Mouse (Mus musculus): ENCODE data around the gene Sept1. TPM values are rescaled to one million over a fixed set of nuclear protein-coding genes. Genes with fewer than 3 reads are reported as not detected.
A peak's percentile ranks its signal among the peaks of the same experiment; 100 is the strongest.
"Not testable (repeated sequence)": the region's sequence is repeated elsewhere in the genome, so short reads cannot be mapped to it uniquely, and the experiment has no call there.

The Sept1 gene
- total RNA-seq, 2 experiments from 2014 or later = 5.9 to 7.9 TPM

DNA sequence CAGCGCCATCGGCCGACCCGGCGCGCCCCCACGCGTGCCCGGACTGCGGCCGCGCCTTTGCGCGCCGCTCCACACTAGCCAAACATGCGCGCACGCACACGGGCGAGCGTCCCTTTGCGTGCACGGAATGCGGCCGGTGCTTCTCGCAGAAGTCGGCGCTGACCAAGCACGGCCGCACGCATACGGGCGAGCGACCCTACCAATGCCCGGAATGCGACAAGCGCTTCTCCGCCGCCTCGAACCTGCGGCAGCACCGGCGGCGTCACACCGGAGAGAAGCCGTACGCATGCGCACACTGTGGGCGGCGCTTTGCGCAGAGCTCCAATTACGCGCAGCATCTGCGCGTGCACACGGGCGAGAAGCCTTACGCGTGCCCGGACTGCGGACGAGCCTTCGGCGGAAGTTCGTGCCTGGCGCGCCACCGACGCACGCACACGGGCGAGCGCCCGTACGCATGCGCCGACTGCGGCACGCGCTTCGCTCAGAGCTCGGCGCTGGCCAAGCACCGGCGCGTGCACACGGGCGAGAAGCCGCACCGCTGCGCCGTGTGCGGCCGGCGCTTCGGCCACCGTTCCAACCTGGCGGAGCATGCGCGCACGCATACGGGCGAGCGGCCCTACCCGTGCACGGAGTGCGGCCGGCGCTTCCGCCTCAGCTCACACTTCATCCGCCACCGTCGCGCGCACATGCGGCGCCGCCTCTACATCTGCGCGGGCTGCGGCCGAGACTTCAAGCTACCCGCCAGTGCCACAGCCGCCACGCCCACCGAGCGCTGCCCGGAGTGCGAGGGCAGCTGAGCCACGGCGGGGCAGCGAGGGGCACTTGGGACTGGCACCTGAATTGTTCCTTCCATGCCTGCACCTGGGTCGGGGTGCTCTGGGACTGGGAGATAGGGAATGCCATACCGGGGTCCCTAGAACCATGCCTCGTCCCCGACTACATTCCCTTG is 21.2 kb upstream of the Sept1 start:
- peak; percentile 95 to 96 for DNase-seq (ENCODE audit: low spot score in 2 of 2)

DNA sequence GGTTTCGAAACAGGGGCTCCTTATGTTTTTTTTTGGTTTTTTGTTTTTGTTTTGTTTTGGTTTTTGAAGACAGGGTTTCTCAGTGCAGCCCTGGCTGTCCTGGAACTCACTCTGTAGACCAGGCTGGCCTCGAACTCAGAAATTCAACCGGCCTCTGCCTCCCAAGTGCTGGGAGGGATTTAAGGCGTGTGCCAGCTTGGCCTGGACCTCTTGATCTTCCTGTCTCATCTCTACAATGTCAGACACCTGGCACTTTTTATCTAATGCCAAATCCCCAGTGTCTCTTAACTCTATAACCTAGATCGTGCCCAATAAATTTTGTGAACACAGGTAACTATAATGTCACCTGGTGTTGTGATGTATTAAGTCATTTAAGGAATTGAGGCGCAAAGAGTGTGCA is 20.4 kb upstream of the Sept1 start:
- no peak for DNase-seq (ENCODE audit: low spot score in 2 of 2)

DNA sequence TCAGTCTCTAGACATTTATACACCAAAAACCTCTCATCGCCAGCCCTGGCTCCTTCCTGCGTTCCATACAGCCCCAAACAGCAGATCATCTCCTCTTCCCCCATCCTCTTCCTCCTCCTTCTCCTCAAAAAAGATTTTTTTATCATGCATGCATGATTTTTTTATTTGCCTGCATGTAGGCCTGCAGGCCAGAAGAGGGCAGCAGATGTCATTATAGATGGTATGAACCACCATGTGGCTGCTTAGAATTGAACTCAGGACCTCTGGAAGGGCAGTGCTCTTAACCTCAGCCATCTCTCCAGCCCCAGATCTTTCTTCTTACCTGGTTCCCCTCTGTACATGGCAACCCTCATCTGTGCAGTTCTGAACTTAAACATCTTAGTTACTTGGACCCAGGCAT is 19.5 kb upstream of the Sept1 start:
- no peak for DNase-seq (ENCODE audit: low spot score in 2 of 2)

DNA sequence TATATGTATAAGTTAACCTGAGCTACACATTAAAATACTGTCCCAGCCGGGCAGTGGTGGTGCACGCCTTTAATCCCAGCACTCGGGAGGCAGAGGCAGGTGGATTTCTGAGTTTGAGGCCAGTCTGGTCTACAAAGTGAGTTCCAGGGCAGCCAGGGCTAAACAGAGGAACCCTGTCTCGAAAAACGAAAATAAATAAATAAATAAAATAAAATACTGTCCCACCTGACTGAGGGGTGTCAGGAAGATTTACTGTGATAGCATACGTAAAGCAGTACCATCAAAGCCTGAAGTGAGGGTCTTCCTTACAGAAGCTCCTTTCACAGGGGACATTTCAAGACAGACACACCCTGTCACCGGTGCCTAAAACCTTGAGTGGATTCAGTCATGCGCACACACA is 17.6 kb upstream of the Sept1 start:
- not testable (repeated sequence) for DNase-seq (ENCODE audit: low spot score in 2 of 2)

DNA sequence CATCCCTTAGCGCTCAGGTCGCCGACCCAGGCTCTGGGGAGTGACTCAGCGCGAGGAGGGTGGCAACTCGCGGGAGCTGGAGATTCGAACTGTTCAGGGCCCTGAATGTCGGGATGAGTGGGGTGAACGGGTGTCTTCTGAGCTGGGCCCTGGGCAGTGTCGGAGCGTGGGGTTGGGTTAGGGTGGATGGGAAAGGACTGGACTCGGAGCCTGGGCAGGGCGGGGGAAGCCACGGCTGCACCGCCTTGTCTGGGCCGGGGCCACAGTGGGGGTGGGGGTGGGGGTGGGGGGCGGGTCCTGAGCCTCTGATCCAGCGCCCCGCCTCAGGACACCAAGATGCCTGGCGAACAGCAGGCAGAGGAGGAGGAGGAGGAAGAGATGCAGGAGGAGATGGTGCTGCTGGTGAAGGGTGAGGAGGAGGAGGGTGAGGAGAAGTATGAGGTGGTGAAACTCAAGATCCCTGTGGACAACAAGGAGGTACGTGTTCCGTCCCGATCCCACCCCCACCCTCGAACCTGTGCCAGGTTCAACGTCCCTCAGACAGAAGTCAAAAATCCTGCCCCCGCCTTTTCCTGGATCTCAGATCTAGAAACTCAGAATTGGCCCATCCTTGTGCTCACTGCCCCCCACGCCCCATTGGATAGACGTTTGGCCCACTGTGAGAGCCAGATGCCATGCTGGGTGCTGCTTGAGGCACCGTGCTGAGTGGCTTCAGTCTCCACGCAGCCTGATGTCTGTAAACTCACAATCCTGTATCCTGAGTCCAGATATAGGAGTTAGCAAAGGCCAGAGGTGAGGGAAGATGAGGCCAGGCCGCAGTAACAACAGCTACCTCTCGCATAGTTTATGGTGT is 12.0 kb upstream of the Sept1 start:
- no peak for DNase-seq (ENCODE audit: low spot score in 2 of 2)

DNA sequence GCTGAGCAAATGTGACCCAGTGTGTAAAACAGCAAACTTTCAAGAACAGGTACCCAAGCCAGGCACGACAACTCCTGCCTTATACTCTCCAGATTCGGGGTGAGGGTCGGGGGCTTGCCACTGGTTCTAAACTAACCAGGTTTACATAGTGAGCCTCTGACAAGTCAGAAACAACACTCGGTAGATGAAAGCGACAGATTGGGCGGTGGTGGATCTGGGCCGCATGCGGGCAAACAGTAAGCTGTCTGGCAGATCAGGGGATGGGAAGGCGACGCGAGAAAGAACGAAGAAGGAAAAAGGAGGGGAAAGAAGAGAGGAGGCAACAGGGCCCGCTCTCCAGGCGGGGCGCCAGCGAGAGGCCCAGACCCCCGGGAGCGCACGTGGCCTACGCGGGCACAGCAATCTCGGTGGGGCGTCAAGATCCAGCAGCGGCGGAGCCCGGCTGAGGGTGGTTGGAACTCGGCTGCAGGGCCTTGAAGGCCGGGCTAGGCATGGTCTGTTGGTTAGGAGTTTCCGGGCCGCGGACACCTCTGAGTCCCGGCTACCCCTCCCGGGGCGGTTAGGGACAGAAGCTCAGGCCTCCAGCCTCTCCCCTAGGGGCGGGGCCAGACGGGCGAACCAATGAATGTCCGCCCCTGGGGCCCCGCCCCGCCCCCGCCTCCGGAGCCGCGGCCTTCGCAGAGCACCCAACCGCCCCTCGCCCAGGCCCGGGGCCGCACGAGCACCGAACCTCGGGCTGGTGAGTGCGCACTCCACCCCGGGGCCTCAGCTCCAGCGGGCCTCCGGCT is 11.1 kb upstream of the Sept1 start, which contains the start of gene Zfp771:
Gene Zfp771, plus strand, starts transcription at position 405 of the 788 bp plus-strand sequence.
- peak; percentile 88 to 94 for DNase-seq (ENCODE audit: low spot score in 2 of 2)

DNA sequence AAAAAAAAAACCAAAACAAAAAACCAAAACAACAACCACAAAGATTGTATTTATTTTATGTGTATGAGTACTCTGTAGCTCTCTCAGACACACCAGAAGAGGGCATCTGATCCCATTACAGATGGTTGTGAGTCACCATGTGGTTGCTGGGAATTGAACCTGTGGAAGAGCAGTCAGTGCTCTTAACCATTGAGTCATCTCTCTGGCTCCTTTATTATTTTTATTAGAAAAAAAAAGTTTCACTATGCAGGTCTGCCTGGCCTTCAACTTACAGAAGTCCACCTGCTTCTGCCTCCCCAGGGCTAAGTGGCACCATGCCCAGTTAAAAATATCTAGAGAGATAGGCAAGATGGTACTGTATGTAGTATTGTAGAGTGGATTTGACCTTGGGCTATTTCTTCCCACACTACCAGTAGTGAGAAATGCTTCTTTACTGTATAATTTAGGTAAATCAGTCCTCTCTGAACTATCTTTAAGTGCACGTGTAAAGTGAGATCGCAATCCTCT is 10.5 kb upstream of the Sept1 start:
- no peak for DNase-seq (ENCODE audit: low spot score in 2 of 2)

DNA sequence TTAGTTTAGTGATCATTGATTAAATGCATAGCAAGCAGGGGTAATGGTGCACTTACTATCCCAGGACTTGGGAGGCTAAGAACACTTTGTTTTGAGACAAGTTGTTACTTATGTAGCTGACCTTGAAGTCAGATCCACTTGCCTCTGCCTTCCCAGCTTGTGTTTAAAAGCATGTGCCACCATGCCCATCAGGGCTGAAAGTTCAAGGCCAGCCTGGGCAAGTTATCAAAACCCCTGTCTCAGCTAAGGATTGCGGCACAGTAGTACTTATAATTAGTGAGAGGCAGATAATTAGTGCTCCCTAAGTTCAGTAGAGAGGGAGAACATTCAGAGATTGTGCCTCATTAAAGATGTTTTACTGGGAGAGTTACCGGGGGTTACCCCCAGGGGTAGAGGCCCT is 1.8 kb upstream of the Sept1 start:
- no peak for DNase-seq (ENCODE audit: low spot score in 2 of 2)

DNA sequence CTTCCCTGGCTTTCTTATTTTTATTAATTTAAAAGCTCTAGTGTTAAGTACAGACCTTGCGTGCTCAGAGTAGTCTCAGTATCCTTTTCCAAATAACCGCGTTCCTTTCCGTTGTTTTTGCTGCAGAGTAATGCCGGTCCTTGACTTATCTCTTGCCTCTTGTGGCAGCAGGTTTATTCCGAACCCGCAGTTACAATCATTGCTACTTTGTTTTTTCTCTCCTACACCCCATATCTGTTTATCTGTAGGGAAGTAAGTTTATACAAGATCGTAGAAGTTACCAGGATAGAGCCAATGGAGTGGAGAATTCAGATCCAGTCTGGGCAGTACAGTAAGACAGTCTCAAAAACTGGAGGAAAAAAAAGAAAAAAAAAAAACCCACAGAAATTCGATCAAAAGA is 835 bp upstream of the Sept1 start:
- no peak for DNase-seq (ENCODE audit: low spot score in 2 of 2)

DNA sequence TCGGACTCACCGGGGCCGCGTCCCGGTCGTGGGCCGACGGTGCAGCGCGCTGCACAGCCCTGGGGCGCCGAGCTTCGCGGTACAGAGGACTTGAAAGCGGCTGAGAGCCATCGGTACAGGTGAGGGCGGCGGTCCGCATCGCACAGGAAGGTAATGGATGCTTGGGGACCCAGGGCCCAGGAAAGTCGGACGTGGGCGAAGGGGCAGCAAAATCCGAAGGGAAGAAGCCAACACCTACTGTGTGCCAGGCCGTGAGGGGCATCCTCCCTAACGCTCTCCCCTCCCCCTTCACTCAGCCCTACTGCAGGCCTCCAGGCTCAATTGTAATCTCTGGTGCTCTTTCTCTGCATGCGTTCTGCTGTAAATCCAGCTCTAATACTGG is 429 bp upstream of the Sept1 start:
- peak in 1 of 2 experiments; percentile 39 for DNase-seq (ENCODE audit: low spot score in 2 of 2)

DNA sequence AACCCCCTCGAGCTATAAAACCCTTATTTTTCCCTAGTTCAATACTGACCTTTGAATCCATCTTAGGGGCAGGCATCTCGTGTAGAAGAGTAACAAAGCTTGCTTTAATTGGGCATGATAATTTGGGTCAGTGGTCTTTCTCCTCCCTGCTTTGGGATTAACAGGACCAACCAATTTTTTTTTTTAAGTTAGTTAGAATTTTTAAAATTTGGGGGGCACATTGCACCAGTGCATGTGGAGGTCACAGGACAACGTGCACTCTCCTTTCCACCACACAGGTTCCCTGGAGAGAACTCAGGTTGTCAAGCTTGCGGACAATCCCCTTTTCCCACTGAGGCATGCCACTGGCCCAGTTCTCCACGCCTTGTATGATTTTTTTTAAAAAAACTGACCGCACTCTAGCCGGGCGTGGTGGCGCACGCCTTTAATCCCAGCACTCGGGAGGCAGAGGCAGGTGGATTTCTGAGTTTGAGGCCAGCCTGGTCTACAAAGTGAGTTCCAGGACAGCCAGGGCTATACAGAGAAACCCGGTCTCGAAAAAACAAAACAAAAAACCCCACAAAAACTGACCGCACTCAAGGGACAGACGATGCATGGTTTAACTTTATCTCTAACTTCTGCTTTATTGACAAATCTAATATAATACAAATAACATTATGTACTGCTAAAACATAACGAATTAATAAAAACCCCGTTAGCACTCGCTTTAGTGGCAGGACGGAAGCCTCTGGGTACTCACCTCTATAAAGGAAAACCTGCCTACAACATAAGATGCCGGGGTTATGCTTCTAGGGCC is 906 bp downstream of the Sept1 start:
- DNase-seq (ENCODE audit: low spot score in 2 of 2) = no peak

DNA sequence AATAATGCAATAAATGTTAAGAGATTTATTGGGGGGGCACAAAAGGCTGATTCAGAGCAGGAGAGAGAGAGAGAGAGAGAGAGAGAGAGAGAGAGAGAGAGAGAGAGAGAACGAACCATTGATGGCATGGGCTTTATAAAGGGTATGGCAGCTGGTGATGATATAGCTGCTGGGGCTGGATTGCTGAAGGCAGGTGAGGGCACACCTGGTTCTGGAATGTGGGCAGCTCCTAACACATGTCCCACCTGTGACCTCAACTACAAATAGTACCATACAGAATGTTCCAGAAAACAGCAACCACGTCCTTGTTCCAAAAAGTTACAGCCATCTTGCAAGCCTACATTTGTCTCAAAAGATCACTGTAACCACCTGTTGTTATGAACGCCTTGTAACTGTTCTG is 1.6 kb downstream of the Sept1 start:
- DNase-seq (ENCODE audit: low spot score in 2 of 2) = no peak

DNA sequence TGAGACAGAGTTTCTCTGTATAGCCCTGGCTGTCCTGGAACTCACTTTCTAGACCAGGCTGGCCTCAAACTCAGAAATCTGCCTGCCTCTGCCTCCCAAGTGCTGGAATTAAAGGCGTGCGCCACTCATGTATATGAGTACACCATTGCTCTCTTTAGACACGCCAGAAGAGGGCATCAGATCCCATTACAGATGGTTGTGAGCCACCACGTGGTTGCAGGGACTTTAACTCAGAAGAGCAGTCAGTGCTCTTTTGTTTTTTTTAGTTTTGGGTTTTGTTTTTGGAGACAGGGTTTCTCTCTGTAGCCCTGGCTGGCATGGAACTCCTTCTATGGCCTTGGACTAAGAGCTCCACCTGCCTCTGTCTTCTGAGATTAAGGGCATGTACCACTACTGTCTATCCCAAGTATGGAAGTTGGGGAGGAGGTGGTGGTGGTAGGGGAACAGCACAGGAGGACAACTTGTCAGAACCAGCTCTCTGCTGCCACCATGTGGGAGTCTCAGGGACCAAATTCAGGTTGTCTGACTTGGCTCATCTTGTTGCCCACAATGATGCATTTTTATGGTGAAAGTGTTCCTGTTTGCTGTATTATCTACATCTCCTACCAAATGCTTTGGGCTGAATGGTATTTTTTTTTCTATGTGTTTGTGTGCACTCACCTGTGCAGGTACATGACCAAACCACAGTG is 4.2 kb downstream of the Sept1 start:
- peak; percentile 71 to 87 for DNase-seq (ENCODE audit: low spot score in 2 of 2)

DNA sequence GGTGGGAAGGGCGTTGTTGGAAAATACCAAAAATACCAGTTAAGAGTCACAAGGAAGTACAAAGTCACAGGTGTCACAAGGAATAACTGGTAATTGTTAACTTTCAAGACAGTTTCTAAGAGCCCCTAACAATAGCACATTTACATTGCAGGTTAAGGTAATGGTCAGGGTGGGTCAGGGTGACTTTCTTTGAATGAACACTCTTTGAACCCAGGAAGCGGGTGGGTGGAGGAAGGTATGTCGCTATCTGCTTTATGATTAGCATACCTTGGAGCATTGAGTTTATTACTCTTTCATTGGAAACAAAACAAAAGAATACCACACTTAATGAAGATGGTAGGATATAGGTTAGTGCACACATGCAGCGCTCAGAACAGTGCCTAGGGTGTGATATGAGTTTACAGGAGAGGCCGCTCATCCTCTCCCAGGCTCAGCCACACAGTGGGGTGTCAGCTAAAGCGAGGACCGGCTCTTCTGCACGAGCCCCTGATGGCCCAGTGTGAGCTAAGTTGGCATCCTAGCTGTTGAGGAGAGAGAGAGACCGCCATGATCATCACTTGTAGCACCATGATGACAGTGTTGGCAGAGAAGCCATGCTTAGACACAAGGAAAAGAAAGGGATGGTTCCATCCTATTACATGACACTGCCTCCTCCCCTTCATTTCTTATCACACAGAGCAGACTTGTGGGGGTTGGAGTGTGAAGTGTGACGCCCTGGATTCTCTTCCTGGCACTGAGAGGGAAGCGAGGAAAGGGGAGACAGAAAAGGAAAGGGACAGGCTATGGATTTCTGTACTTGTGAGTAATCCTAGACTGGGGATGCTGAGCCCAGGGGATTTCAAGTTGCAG is 7.6 kb downstream of the Sept1 start:
- DNase-seq (ENCODE audit: low spot score in 2 of 2) = no peak

DNA sequence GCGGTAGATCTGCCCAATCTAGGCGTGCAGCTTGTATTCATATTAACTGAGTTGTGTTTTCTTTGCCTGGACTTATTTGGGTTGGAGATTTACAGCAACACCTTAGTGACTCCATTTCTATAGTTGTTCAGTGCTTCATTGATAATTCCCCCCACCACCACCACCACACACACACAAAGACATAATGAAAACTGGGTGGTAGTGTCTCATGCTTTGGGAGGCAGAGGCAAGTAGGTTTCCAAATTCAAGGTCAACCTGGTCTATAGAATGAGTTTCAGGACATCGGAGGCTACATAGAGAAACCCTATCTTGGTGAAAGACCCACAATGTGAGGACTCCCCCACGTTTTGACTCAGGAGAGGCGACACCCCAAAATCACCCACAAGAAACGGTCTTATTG is 8.3 kb downstream of the Sept1 start:
- no peak for DNase-seq (ENCODE audit: low spot score in 2 of 2)

DNA sequence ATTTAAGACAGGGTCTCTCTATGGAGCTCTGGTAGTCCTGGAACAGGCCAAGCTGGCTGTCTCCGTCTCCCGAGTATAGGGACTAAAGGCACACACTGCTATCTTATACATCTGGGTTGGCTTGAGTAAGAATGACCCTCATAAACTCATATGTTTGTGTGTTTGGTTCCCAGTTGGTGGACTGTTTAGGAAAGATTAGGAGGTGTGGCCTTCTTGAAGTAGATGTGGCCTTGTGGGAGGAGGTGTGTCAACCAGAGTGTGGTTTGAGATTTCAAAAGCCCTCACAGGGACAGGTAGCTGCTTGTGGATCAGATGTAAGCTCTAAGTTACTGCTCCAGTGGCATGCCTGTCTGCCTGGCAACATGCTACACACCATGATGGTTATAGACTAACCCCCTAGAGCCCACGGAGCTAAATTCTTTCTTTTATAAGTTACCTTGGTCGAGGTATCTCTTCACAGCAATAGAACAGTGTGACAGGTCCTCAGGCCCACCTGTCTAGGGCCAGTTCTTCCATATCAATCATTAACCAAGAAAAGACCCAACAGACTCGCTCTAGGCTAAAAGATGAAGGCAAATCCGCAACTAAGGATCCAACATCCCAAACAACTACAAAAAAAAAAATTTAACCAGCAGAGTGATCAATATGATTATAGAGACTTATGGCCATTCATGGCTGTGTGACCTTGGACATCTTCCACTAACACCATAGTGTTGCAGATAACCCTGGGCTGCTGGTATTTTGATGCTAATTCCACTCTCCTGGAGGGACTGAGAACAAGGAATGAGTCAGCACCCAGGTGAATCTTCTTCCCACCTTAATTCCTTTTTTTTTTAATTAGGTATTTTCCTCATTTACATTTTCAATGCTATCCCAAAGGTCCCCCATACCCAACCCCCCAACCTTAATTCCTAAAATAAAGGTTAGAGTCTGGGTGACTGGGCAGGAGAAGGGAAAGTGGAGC is 9.1 kb downstream of the Sept1 start:
- no peak for DNase-seq (ENCODE audit: low spot score in 2 of 2)

DNA sequence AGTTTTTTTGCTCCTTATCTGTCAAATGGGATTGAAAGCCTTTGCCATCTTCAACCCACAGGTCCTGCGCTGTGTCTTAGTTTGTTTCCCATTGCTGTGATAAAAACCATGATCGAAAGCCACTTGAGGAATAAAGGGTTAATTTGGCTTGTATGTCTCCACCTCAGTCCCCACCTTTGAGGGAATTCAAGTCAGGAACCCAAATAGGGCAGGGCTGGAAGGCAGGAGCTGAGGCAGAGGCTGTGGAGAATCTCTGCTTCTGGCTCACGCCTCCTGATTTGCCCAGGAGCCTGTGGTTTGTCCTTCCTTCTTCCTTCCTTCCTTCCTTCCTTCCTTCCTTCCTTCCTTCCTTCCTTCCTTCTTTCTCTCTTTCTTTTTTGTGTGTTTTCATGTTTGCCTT is 9.8 kb downstream of the Sept1 start:
- no peak for DNase-seq (ENCODE audit: low spot score in 2 of 2)

DNA sequence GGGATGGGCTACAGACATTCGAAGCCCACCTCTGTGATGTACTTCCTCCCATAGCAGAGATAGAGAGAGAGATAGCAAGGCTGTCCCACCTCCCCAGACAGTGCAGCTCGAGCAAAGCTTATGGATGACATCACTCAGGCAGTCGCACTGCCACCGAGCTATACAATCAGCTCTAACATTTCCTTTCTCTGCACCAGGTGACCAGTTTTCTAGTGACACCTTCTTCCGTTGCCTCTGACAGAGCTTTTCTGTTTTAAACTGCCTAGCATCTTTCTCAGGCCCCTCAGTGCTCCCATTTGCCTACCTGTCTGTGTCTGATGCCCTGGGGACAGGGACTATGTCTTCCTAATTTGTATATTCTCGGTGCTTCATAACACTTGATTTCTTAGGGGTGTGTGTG is 12.5 kb downstream of the Sept1 start:
- DNase-seq (ENCODE audit: low spot score in 2 of 2) = no peak
